Mouse (Mus musculus) ES-E14 (cell line): ENCODE measurements at regions not wholly inside any gene's neighbourhood (a gene's known extent, or its start where the extent isn't known, plus 50 kb on each side); places are given as distances from the start of the nearest gene placed in this dataset.
A peak's percentile ranks its signal among the peaks of the same experiment; 100 is the strongest.

ENCODE experiments used
- DNase-seq: peaks from one replicate; pipeline ENCODE4 v3.0.0-alpha.2; 2013; ENCODE audit warnings: low read depth, low spot score
- H3K27ac ChIP-seq: 2 replicates; pipeline ENCODE4 v1.5.1; 2012; ENCODE audit warnings: low read depth, mild to moderate bottlenecking, low read length, moderate library complexity, mixed read lengths; ENCODE audit not compliant: poor library complexity, insufficient read depth, severe bottlenecking
- H3K36me3 ChIP-seq: 2 replicates; pipeline ENCODE4 v1.6.1; 2012; ENCODE audit warnings: mild to moderate bottlenecking, low read length, moderate library complexity, mixed read lengths; ENCODE audit not compliant: control insufficient read depth, poor library complexity, insufficient read depth, severe bottlenecking
- H3K4me1 ChIP-seq, 2 experiments: fragments of 150-350 bp in 1 of 2; sonication (generic) in 1 of 2; 2 replicates each; pipeline ENCODE4 v1.6.1; 2012; ENCODE audit warnings: low read length in 2 of 2, mild to moderate bottlenecking in 1 of 2, mixed read lengths in 1 of 2; ENCODE audit not compliant: control insufficient read depth in 2 of 2, insufficient read depth in 2 of 2, poor library complexity in 1 of 2
- H3K4me3 ChIP-seq, 2 experiments: fragments of 150-350 bp in 1 of 2; sonication (generic) in 1 of 2; 2 replicates each; pipeline ENCODE4 v1.5.1; 2012; ENCODE audit warnings: low read length in 2 of 2, low read depth in 1 of 2, mild to moderate bottlenecking in 1 of 2, mixed read lengths in 1 of 2; ENCODE audit not compliant: insufficient read depth in 1 of 2, poor library complexity in 1 of 2, severe bottlenecking in 1 of 2
- H3K9ac ChIP-seq: 2 replicates; pipeline ENCODE4 v1.6.1; 2012; ENCODE audit warnings: low read depth, mild to moderate bottlenecking, low read length, mixed read lengths; ENCODE audit not compliant: poor library complexity, insufficient read depth, severe bottlenecking
- H3K9me3 ChIP-seq: fragments of 150-350 bp; sonication (generic); 2 replicates; pipeline ENCODE4 v1.6.1; 2012; ENCODE audit warnings: low read depth, mild to moderate bottlenecking, low read length; ENCODE audit not compliant: control insufficient read depth, insufficient read depth
- CHD2 ChIP-seq: IDR thresholded peaks from 2 replicates; pipeline ENCODE4 v1.6.1; 2014; ENCODE audit warnings: mild to moderate bottlenecking, low read depth, low read length, inconsistent platforms
- HCFC1 ChIP-seq: IDR thresholded peaks from 2 replicates; pipeline ENCODE4 v1.6.1; 2012; ENCODE audit warnings: low read length, inconsistent platforms, borderline replicate concordance; ENCODE audit not compliant: insufficient read depth
- MAFK ChIP-seq: IDR thresholded peaks from 2 replicates; pipeline ENCODE4 v1.6.1; 2014; ENCODE audit warnings: mild to moderate bottlenecking, low read depth, low read length, inconsistent platforms; ENCODE audit not compliant: insufficient read depth
- ZC3H11A ChIP-seq: IDR thresholded peaks from 2 replicates; pipeline ENCODE4 v1.6.1; 2012; ENCODE audit warnings: low read depth, mild to moderate bottlenecking, inconsistent platforms, low read length, borderline replicate concordance
- ZNF384 ChIP-seq: IDR thresholded peaks from 2 replicates; pipeline ENCODE4 v1.6.1; 2012; ENCODE audit warnings: low read depth, low read length, inconsistent platforms
- in situ Hi-C, 2 experiments: fragments of 600-800 bp; cut with MboI; formaldehyde crosslinking; loops; one replicate each; pipeline ENCODE4 v1.15.1; 2025; ENCODE audit warnings: low sequenced_read_pairs in 2 of 2, inconsistent platforms in 1 of 2; ENCODE audit not compliant: unreplicated experiment in 2 of 2

DNA sequence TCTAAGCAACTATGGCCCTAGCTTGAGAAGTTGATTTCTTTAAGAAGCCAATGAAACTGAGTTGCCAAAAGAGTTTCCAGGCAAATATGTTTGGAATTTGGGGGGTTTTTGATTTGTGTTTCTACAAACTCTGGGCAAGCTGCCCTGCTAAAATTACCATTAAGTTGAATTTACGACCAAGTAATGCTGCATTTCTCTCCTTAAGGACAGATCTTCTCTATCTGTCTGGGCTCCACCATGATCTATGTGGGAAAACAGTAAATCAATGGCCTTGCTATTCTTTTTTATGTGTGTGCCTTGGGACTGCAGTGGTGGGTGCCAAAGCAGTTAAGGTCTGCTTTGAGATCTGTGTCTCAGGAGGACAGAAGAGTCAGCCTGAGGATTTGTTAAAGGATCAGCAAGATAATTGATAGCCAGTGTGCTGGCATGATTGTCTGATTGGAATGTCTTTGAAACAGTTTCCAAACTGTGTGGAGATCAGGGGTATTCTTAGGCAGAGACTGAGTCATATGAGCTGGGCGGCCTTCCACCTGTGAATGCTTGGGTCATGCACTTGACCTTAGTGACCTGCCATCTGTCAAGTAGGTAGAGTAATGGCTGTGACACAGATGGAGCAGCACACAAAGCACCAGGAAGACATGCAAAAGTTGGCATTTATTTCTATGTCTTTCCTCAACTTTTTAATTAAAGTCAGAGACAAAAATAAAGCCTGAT, 91.1 kb upstream of the Pmch start:
- H3K9me3 ChIP-seq: no peaks in the 10 kb centered on the region
- H3K27ac ChIP-seq: no peak overlapping the region
- H3K4me3 ChIP-seq: no peak overlapping the region
- no peak for TF ChIP-seq ZC3H11A
- TF ChIP-seq ZNF384: no peak
- no peak for TF ChIP-seq MAFK
- TF ChIP-seq HCFC1: no peak
- no peak for TF ChIP-seq CHD2
- H3K4me1 ChIP-seq: no peaks in the 10 kb centered on the region
- in situ Hi-C loops: no loop called here
- no peak overlapping the region for H3K9ac ChIP-seq
- no peak for DNase-seq
- H3K36me3 ChIP-seq: no peaks in the 10 kb centered on the region

GRCm38 (mm10) chr10:88008679-88009078, 82.2 kb upstream of the Pmch start:
- no peak overlapping the region for H3K4me3 ChIP-seq
- no peak overlapping the region for H3K27ac ChIP-seq
- no peaks in the 10 kb centered on the region for H3K36me3 ChIP-seq
- no peak overlapping the region for H3K9ac ChIP-seq
- no peaks in the 10 kb centered on the region for H3K9me3 ChIP-seq
- DNase-seq: no peak
- no peaks in the 10 kb centered on the region; a peak in 1 of 4 replicates for H3K4me1 ChIP-seq
- no peak for TF ChIP-seq ZNF384
- TF ChIP-seq MAFK: no peak
- no peak for TF ChIP-seq ZC3H11A
- TF ChIP-seq CHD2: no peak
- no peak for TF ChIP-seq HCFC1
- in situ Hi-C loops: no loop called here

GRCm38 (mm10) chr10:88010866-88011265, 80.0 kb upstream of the Pmch start:
- Histone ChIP-seq H3K27ac (no peak overlapping the region), H3K4me1 (no peaks in the 10 kb centered on the region; a peak in 1 of 4 replicates), H3K9me3 (no peaks in the 10 kb centered on the region), H3K9ac (no peak overlapping the region), H3K36me3 (no peaks in the 10 kb centered on the region), H3K4me3 (no peak overlapping the region)
- peak; percentile 12 for DNase-seq
- no peak for TF ChIP-seq CHD2
- TF ChIP-seq MAFK: 0 out of 2 replicates have a peak, but pooled peaks have one; percentile 25
- in situ Hi-C loops: no loop called here

- no peak overlapping the region for H3K4me3 ChIP-seq
- no peak overlapping the region for H3K9ac ChIP-seq
- H3K4me1 ChIP-seq: no peaks in the 10 kb centered on the region
- no peak overlapping the region for H3K27ac ChIP-seq
- TF ChIP-seq ZNF384: no peak
- no peak for TF ChIP-seq CHD2
- no peak for TF ChIP-seq HCFC1
- no peak for TF ChIP-seq ZC3H11A
- TF ChIP-seq MAFK: no peak
- in situ Hi-C loops: no loop called here
- H3K36me3 ChIP-seq: no peaks in the 10 kb centered on the region
- no peaks in the 10 kb centered on the region for H3K9me3 ChIP-seq
- no peak for DNase-seq
These were observed 58.9 kb upstream of the Pmch start for GRCm38 (mm10) chr10:88031978-88032377.
